In genomic region chr13:83544707-83545106, GRCm38 (mm10) we compare ENCODE assay signal across 1 mouse cellular context.
TF ChIP-seq lines count a peak whose summit lies in the region.

No protein-coding gene starts in this region.

TF ChIP-seq in CH12.LX, 34 proteins besides CTCF, POLR2A, EP300 and RAD21:
- TF ChIP-seq MEF2A (IDR thresholded peaks at IDR 0.05; ENCODE audit: borderline replicate concordance, low read depth, low read length), result 0 out of 2 replicates have a peak, but pooled peaks have one; percentile 49
- no peak for TF ChIP-seq GABPA (IDR thresholded peaks at IDR 0.05; ENCODE audit: insufficient replicate concordance, low read depth, low read length)
- peak; percentile 78; the same call in 1 of the 2 replicates for TF ChIP-seq CHD1 (IDR thresholded peaks at IDR 0.05; ENCODE audit: low read depth, low read length)
TF ChIP-seq in CH12.LX: peak in this region for 2.
